Mouse (Mus musculus): ENCODE data around the gene Abca3.
"Not testable (repeated sequence)": the region's sequence is repeated elsewhere in the genome, so short reads cannot be mapped to it uniquely, and the experiment has no call there.

Abca3 gene

GRCm38 (mm10) chr17:24441148-24441547 is 89.4 kb downstream of the Abca3 start:
- DNase-seq (ENCODE audit: low spot score in 2 of 2), result no peak

- DNase-seq (ENCODE audit: low spot score in 2 of 2), result no peak
Observed at GRCm38 (mm10) chr17:24442107-24442506, 90.4 kb downstream of the Abca3 start.

GRCm38 (mm10) chr17:24442632-24443155 is 90.9 kb downstream of the Abca3 start, which contains the start of gene Dnase1l2:
Gene Dnase1l2 (minus strand): TSS chr17:24443105.
- no peak for DNase-seq (ENCODE audit: low spot score in 2 of 2)

- DNase-seq (ENCODE audit: low spot score in 2 of 2), result peak; percentile 47 to 53
Observed at GRCm38 (mm10) chr17:24443409-24443808, 91.7 kb downstream of the Abca3 start.

GRCm38 (mm10) chr17:24446590-24446989 is 94.8 kb downstream of the Abca3 start:
- DNase-seq (ENCODE audit: low spot score in 2 of 2), result no peak

GRCm38 (mm10) chr17:24449507-24449906 is 97.8 kb downstream of the Abca3 start:
- no peak for DNase-seq (ENCODE audit: low spot score in 2 of 2)

- no peak for DNase-seq (ENCODE audit: low spot score in 2 of 2)
Observed at GRCm38 (mm10) chr17:24451220-24451619, 99.5 kb downstream of the Abca3 start.

GRCm38 (mm10) chr17:24453372-24453771 is 101.6 kb downstream of the Abca3 start:
- DNase-seq (ENCODE audit: low spot score in 2 of 2), result no peak

- DNase-seq (ENCODE audit: low spot score in 2 of 2), result no peak
Observed at GRCm38 (mm10) chr17:24454218-24454755, 102.5 kb downstream of the Abca3 start.

GRCm38 (mm10) chr17:24454756-24455522 is 103.2 kb downstream of the Abca3 start:
- peak; percentile 99 for DNase-seq (ENCODE audit: low spot score in 2 of 2)

- not testable (repeated sequence) for DNase-seq (ENCODE audit: low spot score in 2 of 2)
Observed at GRCm38 (mm10) chr17:24455523-24456206, 103.9 kb downstream of the Abca3 start.
